Mouse (Mus musculus) ovary, postnatal 36 days (tissue): ENCODE data around the gene Il20rb.

Experiments
- DNase-seq: peaks from one replicate; pipeline ENCODE4 v3.0.0; 2022; ENCODE audit warnings: low spot score, mixed read lengths

Il20rb gene

GRCm38 (mm10) chr9:100486431-100486830, at the start of gene Il20rb:
Gene Il20rb (minus strand): TSS chr9:100486788.
- no peak for DNase-seq

- DNase-seq = no peak
Measured at GRCm38 (mm10) chr9:100535618-100536262, 49.2 kb upstream of the Il20rb start.

GRCm38 (mm10) chr9:100534686-100535085, 48.1 kb upstream of the Il20rb start:
- no peak for DNase-seq

- no peak for DNase-seq
Measured at GRCm38 (mm10) chr9:100532847-100533505, 46.4 kb upstream of the Il20rb start.

- no peak for DNase-seq
Measured at GRCm38 (mm10) chr9:100531296-100531695, 44.7 kb upstream of the Il20rb start.

- no peak for DNase-seq
Measured at GRCm38 (mm10) chr9:100525225-100525624, 38.6 kb upstream of the Il20rb start.

- DNase-seq = no peak
Measured at GRCm38 (mm10) chr9:100522029-100522428, 35.4 kb upstream of the Il20rb start.

- DNase-seq = no peak
Measured at GRCm38 (mm10) chr9:100520586-100520985, 34.0 kb upstream of the Il20rb start.

- no peak for DNase-seq
Measured at GRCm38 (mm10) chr9:100520012-100520411, 33.4 kb upstream of the Il20rb start.

- DNase-seq = no peak
Measured at GRCm38 (mm10) chr9:100507581-100507980, 21.0 kb upstream of the Il20rb start.

GRCm38 (mm10) chr9:100506652-100507051, 20.1 kb upstream of the Il20rb start:
- DNase-seq = peak; percentile 45

GRCm38 (mm10) chr9:100505498-100505897, 18.9 kb upstream of the Il20rb start:
- no peak for DNase-seq

GRCm38 (mm10) chr9:100493611-100494261, 7.1 kb upstream of the Il20rb start:
- DNase-seq = no peak

- no peak for DNase-seq
Measured at GRCm38 (mm10) chr9:100491424-100491823, 4.8 kb upstream of the Il20rb start.

GRCm38 (mm10) chr9:100488969-100489368, 2.4 kb upstream of the Il20rb start:
- no peak for DNase-seq

- no peak for DNase-seq
Measured at GRCm38 (mm10) chr9:100488056-100488713, 1.6 kb upstream of the Il20rb start.

GRCm38 (mm10) chr9:100483318-100483717, 3.3 kb downstream of the Il20rb start:
- no peak for DNase-seq

GRCm38 (mm10) chr9:100481626-100482025, 5.0 kb downstream of the Il20rb start:
- no peak for DNase-seq

- DNase-seq = no peak
Measured at GRCm38 (mm10) chr9:100474056-100474455, 12.5 kb downstream of the Il20rb start.

GRCm38 (mm10) chr9:100473361-100473760, 13.2 kb downstream of the Il20rb start:
- no peak for DNase-seq

- DNase-seq = no peak
Measured at GRCm38 (mm10) chr9:100472931-100473330, 13.7 kb downstream of the Il20rb start.

- DNase-seq = no peak
Measured at GRCm38 (mm10) chr9:100471605-100471953, 15.0 kb downstream of the Il20rb start.
